Mouse (Mus musculus) liver, embryonic 14.5 days (tissue): ENCODE measurements at regions not wholly inside any gene's neighbourhood (a gene's known extent, or its start where the extent isn't known, plus 50 kb on each side); places are given as distances from the start of the nearest gene placed in this dataset.

Experiments
- CTCF ChIP-seq: IDR thresholded peaks from 2 replicates; pipeline ENCODE4 v1.5.1; 2016; ENCODE audit warnings: antibody characterized with exemption, low read depth, control low read depth
- EP300 ChIP-seq: IDR thresholded peaks from 2 replicates; pipeline ENCODE4 v1.6.1; 2016; ENCODE audit warnings: antibody characterized with exemption, low read depth

- no peak for TF ChIP-seq EP300
- no peak for TF ChIP-seq CTCF
Measured at GRCm38 (mm10) chr8:86307339-86307738, 273.1 kb downstream of the Abcc12 start.
